Mouse (Mus musculus): ENCODE results near the gene Uspl1.

DNA sequence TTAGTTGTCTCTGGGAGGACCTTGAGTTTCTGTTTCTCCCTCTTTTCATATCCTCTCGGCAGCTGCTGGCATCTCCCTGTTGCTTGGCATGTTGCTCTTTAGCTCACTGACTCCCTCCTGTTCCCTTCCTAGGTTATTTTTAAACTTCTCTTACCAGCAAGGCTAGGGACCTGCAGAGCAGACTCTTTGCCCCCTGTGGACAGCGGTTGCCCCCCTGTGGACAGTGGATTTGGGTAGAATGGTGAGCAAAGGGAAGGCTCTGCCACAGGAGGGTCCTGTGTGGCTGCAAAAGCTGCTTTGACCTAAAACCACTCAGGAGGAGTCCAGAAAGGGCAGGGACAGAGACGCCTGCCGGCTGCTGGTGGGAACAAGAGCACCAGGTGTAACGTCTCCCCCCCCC, 58.9 kb downstream of the Uspl1 start:
- no peak for TF ChIP-seq CTCF (IDR thresholded peaks at IDR 0.05; ENCODE audit: low read depth)
- TF ChIP-seq EP300 (optimal IDR thresholded peaks at IDR 0.05), result no peak

Data from stomach, postnatal 0 days (tissue).